Mouse (Mus musculus) stomach, postnatal 0 days (tissue): ENCODE results near the gene Ero1lb.
"Not testable (repeated sequence)": the region's sequence is repeated elsewhere in the genome, so short reads cannot be mapped to it uniquely, and the experiment has no call there.

Experiments used
- CTCF ChIP-seq: IDR thresholded peaks from 2 replicates; pipeline ENCODE4 v1.5.1; 2016; ENCODE audit warnings: antibody characterized with exemption, low read depth, mild to moderate bottlenecking, moderate library complexity
- EP300 ChIP-seq: optimal IDR thresholded peaks from 2 replicates; pipeline ENCODE3; 2016; ENCODE audit warnings: antibody characterized with exemption

DNA sequence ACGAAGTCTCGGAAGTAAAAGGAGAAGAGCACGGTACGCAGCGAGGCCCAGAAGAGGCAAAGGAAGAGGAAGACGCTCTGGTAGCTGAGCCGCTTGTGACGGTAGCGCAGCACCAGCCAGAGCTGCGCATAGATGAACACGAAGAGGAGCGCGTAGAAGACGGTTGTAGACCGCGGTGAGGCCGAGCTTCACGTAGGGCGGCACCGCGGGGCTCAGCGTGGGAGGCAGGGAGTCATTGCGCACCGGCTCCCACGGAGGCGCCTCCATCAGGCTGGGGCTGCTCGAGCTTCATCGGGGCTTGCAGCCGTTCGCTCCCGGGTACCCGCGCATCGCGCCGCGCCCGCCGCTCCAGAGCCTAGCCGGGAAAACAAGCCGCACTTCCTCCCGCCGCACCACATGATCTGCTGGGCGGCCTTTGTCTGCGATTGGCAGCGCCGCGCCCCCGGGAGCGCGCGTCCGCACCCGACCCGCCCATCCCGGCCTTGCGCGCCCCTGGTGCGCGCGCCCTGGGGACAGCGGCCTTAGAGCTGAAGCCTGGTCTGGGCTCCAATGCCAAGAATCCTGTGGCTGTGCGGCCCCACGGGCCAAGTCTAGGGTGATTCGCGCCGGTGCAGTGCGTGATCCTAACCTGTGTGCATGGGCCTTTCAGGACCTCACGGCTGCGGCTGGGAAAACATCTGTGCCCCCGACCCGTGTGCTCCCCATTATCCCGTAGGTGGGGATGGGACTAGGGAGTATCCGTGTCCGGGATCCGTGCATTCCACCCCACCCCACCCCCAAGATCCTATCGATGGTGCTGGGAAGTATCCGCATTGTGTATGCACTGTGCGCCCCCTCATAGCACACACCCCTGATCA is 84.6 kb downstream of the Ero1lb start:
- TF ChIP-seq CTCF, EP300: not testable (repeated sequence)
